Mouse (Mus musculus) embryonic fibroblast, embryonic 13.5 days (primary cell): ENCODE data around the gene Dusp5.

Experiments
- CTCF ChIP-seq: IDR thresholded peaks from 2 replicates; pipeline ENCODE4 v1.5.1; 2011; ENCODE audit warnings: mild to moderate bottlenecking, control low read depth, low read length, moderate library complexity, borderline replicate concordance; ENCODE audit not compliant: insufficient read depth
- POLR2A ChIP-seq: IDR thresholded peaks from 2 replicates; pipeline ENCODE4 v1.6.1; 2011; ENCODE audit warnings: low read depth, mild to moderate bottlenecking, control low read depth, low read length, moderate library complexity

- TF ChIP-seq CTCF (no peak), POLR2A (no peak)
Observed at GRCm38 (mm10) chr19:53504181-53504580, 24.7 kb upstream of the Dusp5 start.
